Mouse (Mus musculus): ENCODE data around the gene Abca13.

DNA sequence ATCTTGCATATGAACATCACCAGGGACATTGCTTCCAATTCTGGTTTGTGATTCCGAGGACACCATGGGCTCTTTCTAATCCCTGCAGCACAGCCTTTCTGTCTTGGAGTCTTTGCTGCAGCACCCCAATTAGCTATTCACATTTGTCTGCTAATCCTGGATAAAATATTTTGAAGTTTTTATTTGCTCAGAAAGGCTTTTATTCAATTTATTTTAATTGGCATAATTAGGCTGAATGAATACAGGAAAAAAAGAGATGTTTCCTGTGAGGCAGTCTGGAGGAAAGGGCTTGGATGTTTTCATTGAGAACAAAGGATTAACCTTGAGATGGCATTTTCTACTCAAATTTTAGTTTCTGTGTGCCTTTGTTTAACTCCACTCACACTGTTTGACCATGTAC is 428.2 kb downstream of the Abca13 start:
- TF ChIP-seq CTCF (IDR thresholded peaks at IDR 0.05; ENCODE audit: low read depth) (no peak), EP300 (IDR thresholded peaks at IDR 0.05; ENCODE audit: low read depth) (no peak)

All from liver, embryonic 14.5 days (tissue).